Comparison of ENCODE assay signal across 14 mouse cellular contexts in genomic region chr16:31608964-31609363, GRCm38 (mm10). TPM values are rescaled to one million over a fixed set of nuclear protein-coding genes. Genes with fewer than 3 reads are reported as not detected.
DNase-seq lines count a peak whose midpoint lies in the region; ATAC-seq and TF ChIP-seq lines count a peak whose summit lies in the region.
"Had no signal": no experiment of that assay in that cellular context is flagged by ENCODE, and none has a peak within 500 bp of the region (broad histone marks: within the 10 kb centered on the region; RNA-seq: fewer than 3 reads in every experiment).

No protein-coding gene starts in this region.

- no peak overlapping the region for H3K4me3 ChIP-seq in heart, embryonic 10.5 days
- no peak overlapping the region for H3K4me3 ChIP-seq in heart, adult 2 months
- no peak overlapping the region for H3K4me3 ChIP-seq in embryonic facial prominence, embryonic 14.5 days (ENCODE audit: low read depth, low read length)
- H3K4me3 ChIP-seq in limb, embryonic 15.5 days, result no peak overlapping the region
- H3K4me3 ChIP-seq: midbrain, embryonic 13.5 days had no signal

- TF ChIP-seq EP300 in heart, adult 2 months (IDR thresholded peaks at IDR 0.05; ENCODE audit: insufficient read depth, low read depth, low read length), result no peak

- H3K27me3 ChIP-seq in heart, embryonic 10.5 days (ENCODE audit: insufficient read depth, poor library complexity, severe bottlenecking), result no peaks in the 10 kb centered on the region
- no peaks in the 10 kb centered on the region for H3K27me3 ChIP-seq in heart, adult 2 months (ENCODE audit: control insufficient read depth, insufficient read depth, low read length)
- H3K27me3 ChIP-seq in embryonic facial prominence, embryonic 14.5 days (replicated peaks; ENCODE audit: control insufficient read depth, insufficient read depth, low read length), result no peaks in the 10 kb centered on the region
- no peaks in the 10 kb centered on the region for H3K27me3 ChIP-seq in limb, embryonic 15.5 days
- H3K27me3 ChIP-seq: midbrain, embryonic 13.5 days had no signal

- intact Hi-C loops in heart, adult 2 months (cut with DNase I), result no loop called here

- peak overlapping the region; percentile 36; the same call in 1 of the 2 replicates for H3K27ac ChIP-seq in heart, embryonic 10.5 days
- no peak overlapping the region for H3K27ac ChIP-seq in heart, adult 2 months
- H3K27ac ChIP-seq in embryonic facial prominence, embryonic 14.5 days (replicated peaks; ENCODE audit: low read depth, low read length), result peak overlapping the region; percentile 65
- H3K27ac ChIP-seq in limb, embryonic 15.5 days, result peak overlapping the region; percentile 62
- H3K27ac ChIP-seq: midbrain, embryonic 13.5 days had no signal

- no peak for TF ChIP-seq POLR2A in heart, adult 2 months (IDR thresholded peaks at IDR 0.05; ENCODE audit: insufficient read depth, low read depth, low read length)

- no peak overlapping the region for H3K4me2 ChIP-seq in embryonic facial prominence, embryonic 14.5 days (ENCODE audit: low read depth, low read length)
- no peak overlapping the region for H3K4me2 ChIP-seq in limb, embryonic 15.5 days
- H3K4me2 ChIP-seq: midbrain, embryonic 13.5 days had no signal

- H3K9me3 ChIP-seq in heart, embryonic 10.5 days, result no peaks in the 10 kb centered on the region
- H3K9me3 ChIP-seq in embryonic facial prominence, embryonic 14.5 days (ENCODE audit: control insufficient read depth, low read length), result 0 out of 2 replicates have a peak, but pooled peaks cover 3% of the 10 kb centered on the region
- no peaks in the 10 kb centered on the region for H3K9me3 ChIP-seq in limb, embryonic 15.5 days
- H3K9me3 ChIP-seq: midbrain, embryonic 13.5 days had no signal

- H3K4me1 ChIP-seq in heart, embryonic 10.5 days, result peaks cover 7% of the 10 kb centered on the region; the same call in 1 of the 2 replicates
- no peaks in the 10 kb centered on the region for H3K4me1 ChIP-seq in heart, adult 2 months (ENCODE audit: control insufficient read depth, insufficient read depth, low read length)
- peaks cover 9% of the 10 kb centered on the region; the same call in 1 of the 2 replicates for H3K4me1 ChIP-seq in embryonic facial prominence, embryonic 14.5 days (ENCODE audit: control insufficient read depth, insufficient read depth, low read length)
- peaks cover 25% of the 10 kb centered on the region for H3K4me1 ChIP-seq in limb, embryonic 15.5 days
- H3K4me1 ChIP-seq: midbrain, embryonic 13.5 days had no signal

- no peak for TF ChIP-seq CTCF in heart, adult 2 months (IDR thresholded peaks at IDR 0.05)

- no peak overlapping the region for H3K9ac ChIP-seq in heart, adult 2 months (ENCODE audit: low read depth, low read length)
- no peak overlapping the region for H3K9ac ChIP-seq in embryonic facial prominence, embryonic 14.5 days (ENCODE audit: low read depth, low read length)
- H3K9ac ChIP-seq in limb, embryonic 15.5 days, result no peak overlapping the region
- H3K9ac ChIP-seq: midbrain, embryonic 13.5 days had no signal

- no peaks in the 10 kb centered on the region for H3K36me3 ChIP-seq in heart, embryonic 10.5 days
- no peaks in the 10 kb centered on the region for H3K36me3 ChIP-seq in heart, adult 2 months (ENCODE audit: control insufficient read depth, insufficient read depth, low read length)
- H3K36me3 ChIP-seq in embryonic facial prominence, embryonic 14.5 days (ENCODE audit: control insufficient read depth, insufficient read depth, low read length), result no peaks in the 10 kb centered on the region
- no peaks in the 10 kb centered on the region for H3K36me3 ChIP-seq in limb, embryonic 15.5 days
- H3K36me3 ChIP-seq: midbrain, embryonic 13.5 days had no signal

- no peak for DNase-seq in heart, embryonic 10.5 days (ENCODE audit: low spot score)
- DNase-seq in heart, adult 2 months, result no peak
- DNase-seq in kidney, postnatal 10 days, result peak; percentile 54
- DNase-seq in kidney, adult 18-20 months, result no peak
- peak; percentile 75 for DNase-seq in embryonic facial prominence, embryonic 14.5 days (ENCODE audit: low spot score)
- DNase-seq in lung, postnatal 4 days, result no peak
- DNase-seq in thymus, postnatal 4 days, result no peak
- DNase-seq: B cell, adult 2 months; cerebellum, postnatal 25 days; lung, postnatal 36 days; right cerebral cortex, postnatal 14 days; thymus, adult 18-20 months had no signal

- ATAC-seq in embryonic facial prominence, embryonic 14.5 days (ENCODE audit: low read depth), result no peak
- peak; percentile 74 for ATAC-seq in limb, embryonic 15.5 days (ENCODE audit: insufficient number of reproducible peaks, low FRiP score, low TSS enrichment, low read depth)
- ATAC-seq: midbrain, embryonic 13.5 days had no signal

- no peaks in the 10 kb centered on the region for H3K79me2 ChIP-seq in heart, adult 2 months (replicated peaks; ENCODE audit: control insufficient read depth, insufficient read depth, low read length)

- 87% methylated on average over 7 of the region's 7 CpGs for WGBS in heart, embryonic 10.5 days
- 63% methylated on average over 7 of the region's 7 CpGs for WGBS in heart, adult 2 months
- 63% methylated on average over 7 of the region's 7 CpGs for WGBS in embryonic facial prominence, embryonic 14.5 days
- WGBS in limb, embryonic 15.5 days, result 26% methylated on average over 7 of the region's 7 CpGs

RNA-seq across cellular contexts. Expression of gene Dlg1, which starts 54.3 kb away (rescaled TPM):
- 21.1 and 25.5 TPM in 2 replicates for polyA plus RNA-seq in heart, embryonic 10.5 days (2016; fragmentation: Nextera tagmentation; extraction: Ambion mirVana)
- total RNA-seq in heart, adult 2 months (2021), result 10 to 100 TPM; 56.2 to 61.9 TPM
- 14.9 and 36.5 TPM in 2 replicates for polyA plus RNA-seq in heart, adult 2 months (2012; rRNA removed)
- 32.6 and 33.9 TPM in 2 replicates for polyA plus RNA-seq in embryonic facial prominence, embryonic 14.5 days (2014; fragmentation: Nextera tagmentation; extraction: Ambion mirVana)
- 25.3 and 33.7 TPM in 2 replicates for polyA plus RNA-seq in limb, embryonic 15.5 days (2015; fragmentation: Nextera tagmentation; extraction: Ambion mirVana)

Comparison
In these comparisons a context has a peak if more than half of its experiments do, and no peak if none do; other contexts are left out.
1. DNase-seq: peak in kidney, postnatal 10 days (single experiment) and embryonic facial prominence, embryonic 14.5 days (single experiment); none in heart, embryonic 10.5 days (single experiment), heart, adult 2 months (0 of 2), kidney, adult 18-20 months (single experiment), lung, postnatal 4 days (0 of 2) and thymus, postnatal 4 days (single experiment).